Mouse (Mus musculus) adrenal gland, postnatal 25 days (tissue): ENCODE data around the gene Xcl1. TPM values are rescaled to one million over a fixed set of nuclear protein-coding genes. Genes with fewer than 3 reads are reported as not detected.

Experiments
- DNase-seq: peaks from one replicate; pipeline ENCODE4 v3.0.0; 2021; ENCODE audit warnings: mixed read lengths
- total RNA-seq: library from RNA; stranded (reverse); gene quantifications from 2 replicates; pipeline ENCODE4 v1.2.3, GENCODE M21; 2021

Xcl1 gene
- total RNA-seq, 1 experiment from 2014 or later = not detected

- no peak for DNase-seq
These were observed 34.6 kb downstream of the Xcl1 start for GRCm38 (mm10) chr1:164900696-164901095.

GRCm38 (mm10) chr1:164900226-164900625, 35.1 kb downstream of the Xcl1 start:
- DNase-seq = no peak

- DNase-seq = no peak
These were observed 35.8 kb downstream of the Xcl1 start for GRCm38 (mm10) chr1:164899506-164899905.

GRCm38 (mm10) chr1:164898846-164899351, 36.4 kb downstream of the Xcl1 start:
- DNase-seq = peak; percentile 75

- DNase-seq = no peak
These were observed 38.0 kb downstream of the Xcl1 start for GRCm38 (mm10) chr1:164897163-164897817.

- DNase-seq = no peak
These were observed 38.8 kb downstream of the Xcl1 start for GRCm38 (mm10) chr1:164896211-164897145.

- DNase-seq = no peak
These were observed 39.5 kb downstream of the Xcl1 start for GRCm38 (mm10) chr1:164895806-164896205.

GRCm38 (mm10) chr1:164890366-164890765, 45.0 kb downstream of the Xcl1 start:
- DNase-seq = no peak

- no peak for DNase-seq
These were observed 46.8 kb downstream of the Xcl1 start for GRCm38 (mm10) chr1:164888563-164888962.

- DNase-seq = no peak
These were observed 47.6 kb downstream of the Xcl1 start for GRCm38 (mm10) chr1:164887775-164888174.

- no peak for DNase-seq
These were observed 53.4 kb downstream of the Xcl1 start for GRCm38 (mm10) chr1:164881891-164882290.

Other genes starting within 250 kb of the Xcl1 start
- gene Dpt, start 138.9 kb downstream of the Xcl1 start, total RNA-seq = 9.2 and 13.2 TPM in 2 replicates
- gene Tbx19, start 225.2 kb upstream of the Xcl1 start, total RNA-seq = 0.12 TPM in 1 of 2 replicates, not detected in the other